Mouse (Mus musculus): ENCODE data around the gene Olfr1039.
"Not testable (repeated sequence)": the region's sequence is repeated elsewhere in the genome, so short reads cannot be mapped to it uniquely, and the experiment has no call there.

Olfr1039 gene

GRCm38 (mm10) chr2:86135828-86136227, at the start of gene Olfr1039:
Gene Olfr1039, minus strand, starts transcription at chr2:86135928.
- no peak for DNase-seq (ENCODE audit: low spot score)

DNA sequence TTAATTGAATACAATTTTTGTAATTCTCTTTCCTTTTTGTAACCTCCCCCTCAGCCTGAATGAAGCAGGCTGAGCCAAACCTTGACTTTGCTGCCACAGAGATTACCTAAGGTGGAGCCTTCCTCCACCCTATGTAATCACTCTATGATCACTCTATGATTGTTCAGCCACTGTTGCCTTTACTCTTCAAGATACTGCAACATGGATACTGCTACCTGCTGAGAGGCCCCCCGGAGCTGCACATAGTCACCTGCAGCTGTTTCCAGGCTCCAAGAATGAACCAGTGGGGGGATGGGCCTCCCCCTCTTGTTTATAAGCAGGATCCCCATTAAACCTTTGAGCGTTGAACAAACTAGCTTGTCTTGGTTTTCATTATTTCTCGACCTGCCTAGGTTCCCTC, 44.2 kb upstream of the Olfr1039 start:
- DNase-seq (ENCODE audit: low spot score), result no peak

- DNase-seq (ENCODE audit: low spot score), result no peak
Observed at GRCm38 (mm10) chr2:86177720-86178119, 42.0 kb upstream of the Olfr1039 start, which contains the start of gene Olfr1044. Gene Olfr1044, minus strand, starts transcription at chr2:86177820.

- not testable (repeated sequence) for DNase-seq (ENCODE audit: low spot score)
Observed at GRCm38 (mm10) chr2:86175422-86175821, 39.7 kb upstream of the Olfr1039 start.

DNA sequence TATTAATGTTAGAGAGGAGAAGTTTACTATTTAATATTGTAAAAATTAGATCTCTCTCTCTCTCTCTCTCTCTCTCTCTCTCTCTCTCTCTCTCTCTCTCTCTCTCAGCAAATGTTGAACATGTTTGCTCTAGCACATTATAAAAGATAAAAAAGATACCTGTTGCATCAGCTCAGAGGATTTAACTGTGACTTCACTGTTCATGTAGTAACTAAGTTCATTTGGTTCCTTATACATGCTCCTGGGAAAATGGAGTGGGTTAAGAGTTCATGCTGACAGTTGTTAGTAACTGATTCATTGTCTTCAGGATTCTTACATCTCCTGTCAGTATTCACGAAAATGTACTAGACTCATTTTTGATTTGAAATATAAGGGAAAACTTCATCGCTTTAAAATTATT, 31.7 kb upstream of the Olfr1039 start, which contains the start of gene Olfr1043:
Gene Olfr1043 (minus strand): TSS at position 101 of the 400 bp plus-strand sequence.
- no peak for DNase-seq (ENCODE audit: low spot score)

- DNase-seq (ENCODE audit: low spot score), result no peak
Observed at GRCm38 (mm10) chr2:86161738-86162137, 26.0 kb upstream of the Olfr1039 start, which contains the start of gene Olfr1042. Gene Olfr1042, minus strand, starts transcription at chr2:86161838.

DNA sequence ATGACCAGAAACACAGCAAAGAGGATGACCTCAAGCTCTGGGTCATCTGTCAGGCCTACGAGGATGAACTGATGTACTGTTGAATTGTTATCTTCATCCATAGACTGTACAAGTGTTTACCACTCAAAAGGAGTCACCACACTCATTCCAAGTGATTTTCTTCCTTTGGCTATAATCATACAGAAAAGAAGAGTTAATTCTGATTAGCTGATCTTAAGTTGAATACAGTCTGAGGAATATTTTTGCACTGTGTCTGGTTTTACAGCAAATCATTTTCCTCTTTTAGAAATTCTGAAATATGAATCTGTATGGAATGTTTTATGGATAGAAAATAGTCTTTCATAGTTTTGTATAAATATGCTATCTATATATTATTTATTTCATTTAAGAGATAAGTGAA, 10.9 kb upstream of the Olfr1039 start, which contains the start of gene Olfr1040:
Gene Olfr1040 (minus strand): TSS at position 101 of the 400 bp plus-strand sequence.
- DNase-seq (ENCODE audit: low spot score), result no peak

- no peak for DNase-seq (ENCODE audit: low spot score)
Observed at GRCm38 (mm10) chr2:86087285-86087684, 48.4 kb downstream of the Olfr1039 start, which contains the start of gene Olfr1037. Gene Olfr1037, minus strand, starts transcription at chr2:86087385.

DNA sequence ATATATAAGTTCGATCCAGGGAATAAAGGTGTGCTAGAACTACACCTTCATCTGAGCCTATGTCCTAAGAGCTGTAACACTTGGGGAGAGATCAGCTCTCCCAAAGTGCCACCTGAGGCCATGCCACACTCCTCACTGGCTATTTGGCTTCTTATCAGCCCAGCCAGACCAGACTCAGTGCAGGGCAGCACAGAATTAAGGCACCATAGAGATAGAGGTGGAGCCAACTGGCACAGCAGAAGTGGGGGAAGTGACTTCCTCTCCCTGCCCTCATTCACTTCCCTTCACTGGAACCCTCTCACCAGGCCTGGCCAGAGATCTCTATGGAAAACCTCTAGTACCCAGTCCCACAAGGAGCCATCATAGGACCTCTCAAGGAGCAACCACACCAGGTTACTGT, 55.2 kb downstream of the Olfr1039 start:
- DNase-seq (ENCODE audit: low spot score), result not testable (repeated sequence)
